Mouse (Mus musculus) kidney, embryonic 14.5 days (tissue): ENCODE data around the gene Sh3bgrl3. TPM values are rescaled to one million over a fixed set of nuclear protein-coding genes. Genes with fewer than 3 reads are reported as not detected.

Source experiments
- ATAC-seq: fragments of 200-750 bp; cut with Nextera tagmentation; 2 replicates; pipeline ENCODE4 v1.8.0; 2017; ENCODE audit warnings: moderate number of reproducible peaks, mild to moderate bottlenecking, moderate TSS enrichment, moderate library complexity; ENCODE audit not compliant: low FRiP score, low TSS enrichment
- H3K27ac ChIP-seq: fragments of 300-500 bp; sonication (generic); 2 replicates; pipeline ENCODE4 v1.5.1; 2014; ENCODE audit warnings: low read depth, mild to moderate bottlenecking, low read length, moderate library complexity, mixed read lengths
- H3K27me3 ChIP-seq: fragments of 300-500 bp; sonication (generic); 2 replicates; pipeline ENCODE4 v1.6.1; 2014; ENCODE audit warnings: mild to moderate bottlenecking, low read length; ENCODE audit not compliant: control insufficient read depth, insufficient read depth
- H3K36me3 ChIP-seq: fragments of 300-500 bp; sonication (generic); 2 replicates; pipeline ENCODE4 v1.6.1; 2014; ENCODE audit warnings: low read length, mixed read lengths; ENCODE audit not compliant: control insufficient read depth, insufficient read depth
- H3K4me1 ChIP-seq: fragments of 300-500 bp; sonication (generic); 2 replicates; pipeline ENCODE4 v1.6.1; 2014; ENCODE audit warnings: low read length, mixed read lengths; ENCODE audit not compliant: control insufficient read depth, insufficient read depth
- H3K4me2 ChIP-seq: fragments of 300-500 bp; sonication (generic); replicated peaks from 2 replicates; pipeline ENCODE4 v1.6.1; 2014; ENCODE audit warnings: low read depth, mild to moderate bottlenecking, low read length
- H3K4me3 ChIP-seq: fragments of 300-500 bp; sonication (generic); 2 replicates; pipeline ENCODE4 v1.5.1; 2014; ENCODE audit warnings: mild to moderate bottlenecking, low read length
- H3K9ac ChIP-seq: fragments of 300-500 bp; sonication (generic); 2 replicates; pipeline ENCODE4 v1.6.1; 2014; ENCODE audit warnings: low read depth, mild to moderate bottlenecking, low read length, moderate library complexity
- H3K9me3 ChIP-seq: fragments of 300-500 bp; sonication (generic); 2 replicates; pipeline ENCODE4 v1.6.1; 2016; ENCODE audit warnings: low read length; ENCODE audit not compliant: control insufficient read depth
- WGBS: fragments of 180-500 bp; shearing (Covaris S2); extraction: QIAGEN DNeasy Blood & Tissue Kit; methylation state at CpG from one replicate; pipeline ENCODE4 v1.1.7; 2014; 5-methylcytosine and 5-hydroxymethylcytosine counted together
- polyA plus RNA-seq: library from polyadenylated mRNA; unstranded; fragments of >200 nt; fragmentation: Nextera tagmentation; extraction: Ambion mirVana; gene quantifications from 2 replicates; pipeline ENCODE4 v1.2.1, GENCODE M21; 2014

The Sh3bgrl3 gene
- polyA plus RNA-seq, 1 experiment from 2014 or later: 424 TPM

- no peaks in the 10 kb centered on the region for H3K27me3 ChIP-seq
Measured at GRCm38 (mm10) chr4:134126300-134127120, 2.1 kb downstream of the Sh3bgrl3 start.

GRCm38 (mm10) chr4:134125383-134126060, 3.1 kb downstream of the Sh3bgrl3 start:
- no peak overlapping the region for H3K4me3 ChIP-seq
- H3K9me3 ChIP-seq: no peaks in the 10 kb centered on the region
- H3K27ac ChIP-seq: no peak overlapping the region
- no peak for ATAC-seq
- peaks cover 5% of the 10 kb centered on the region; the same call in 1 of the 2 replicates for H3K36me3 ChIP-seq
- H3K4me1 ChIP-seq: peaks cover 20% of the 10 kb centered on the region
- no peaks in the 10 kb centered on the region for H3K27me3 ChIP-seq
- WGBS: 86% methylated on average over 15 of the region's 15 CpGs
- H3K9ac ChIP-seq: no peak overlapping the region
- H3K4me2 ChIP-seq: no peak overlapping the region

More at GRCm38 (mm10) chr4:134126300-134127120, 2.1 kb downstream of the Sh3bgrl3 start:
- no peak for ATAC-seq
- no peak overlapping the region for H3K4me2 ChIP-seq
- 88% methylated on average over 21 of the region's 21 CpGs for WGBS
- peaks cover 20% of the 10 kb centered on the region for H3K4me1 ChIP-seq
- no peak overlapping the region for H3K27ac ChIP-seq
- H3K4me3 ChIP-seq: no peak overlapping the region
- H3K9me3 ChIP-seq: no peaks in the 10 kb centered on the region
- H3K36me3 ChIP-seq: peaks cover 10% of the 10 kb centered on the region; the same call in 1 of the 2 replicates
- no peak overlapping the region for H3K9ac ChIP-seq

- Histone ChIP-seq H3K27me3 (no peaks in the 10 kb centered on the region), H3K9ac (no peak overlapping the region), H3K4me1 (peaks cover 14% of the 10 kb centered on the region), H3K4me2 (no peak overlapping the region), H3K9me3 (no peaks in the 10 kb centered on the region), H3K4me3 (no peak overlapping the region), H3K36me3 (0 out of 2 replicates have a peak, but pooled peaks cover 5% of the 10 kb centered on the region), H3K27ac (no peak overlapping the region)
- ATAC-seq: no peak
- WGBS: 35% methylated on average over 17 of the region's 17 CpGs
Measured at GRCm38 (mm10) chr4:134123680-134124551, 4.7 kb downstream of the Sh3bgrl3 start.

GRCm38 (mm10) chr4:134123147-134123546, 5.4 kb downstream of the Sh3bgrl3 start:
- Histone ChIP-seq H3K4me3 (no peak overlapping the region), H3K27ac (no peak overlapping the region), H3K9ac (no peak overlapping the region), H3K9me3 (no peaks in the 10 kb centered on the region), H3K36me3 (0 out of 2 replicates have a peak, but pooled peaks cover 5% of the 10 kb centered on the region), H3K4me1 (peaks cover 20% of the 10 kb centered on the region; the same call in 1 of the 2 replicates), H3K4me2 (no peak overlapping the region), H3K27me3 (no peaks in the 10 kb centered on the region)
- 97% methylated on average over 6 of the region's 6 CpGs for WGBS
- no peak for ATAC-seq

GRCm38 (mm10) chr4:134122281-134122680, 6.3 kb downstream of the Sh3bgrl3 start:
- Histone ChIP-seq H3K4me2 (no peak overlapping the region), H3K4me1 (peaks cover 16% of the 10 kb centered on the region; the same call in 1 of the 2 replicates), H3K9ac (no peak overlapping the region), H3K9me3 (no peaks in the 10 kb centered on the region), H3K36me3 (0 out of 2 replicates have a peak, but pooled peaks cover 5% of the 10 kb centered on the region), H3K27me3 (no peaks in the 10 kb centered on the region), H3K27ac (no peak overlapping the region), H3K4me3 (no peak overlapping the region)
- no peak for ATAC-seq
- WGBS: 34% methylated on average over 3 of the region's 3 CpGs

GRCm38 (mm10) chr4:134121571-134121970, 7.0 kb downstream of the Sh3bgrl3 start:
- Histone ChIP-seq H3K9me3 (no peaks in the 10 kb centered on the region), H3K27ac (no peak overlapping the region), H3K36me3 (0 out of 2 replicates have a peak, but pooled peaks cover 5% of the 10 kb centered on the region), H3K4me1 (0 out of 2 replicates have a peak, but pooled peaks cover 11% of the 10 kb centered on the region), H3K27me3 (no peaks in the 10 kb centered on the region), H3K4me2 (no peak overlapping the region), H3K4me3 (no peak overlapping the region), H3K9ac (no peak overlapping the region)
- 45% methylated on average over 4 of the region's 4 CpGs for WGBS
- no peak for ATAC-seq

- Histone ChIP-seq H3K9ac (no peak overlapping the region), H3K4me1 (0 out of 2 replicates have a peak, but pooled peaks cover 10% of the 10 kb centered on the region), H3K27me3 (no peaks in the 10 kb centered on the region), H3K4me3 (no peak overlapping the region), H3K36me3 (no peaks in the 10 kb centered on the region), H3K27ac (no peak overlapping the region), H3K9me3 (no peaks in the 10 kb centered on the region), H3K4me2 (no peak overlapping the region)
- no peak for ATAC-seq
- 84% methylated on average over 4 of the region's 4 CpGs for WGBS
Measured at GRCm38 (mm10) chr4:134120916-134121315, 7.7 kb downstream of the Sh3bgrl3 start.

- H3K9me3 ChIP-seq: no peaks in the 10 kb centered on the region
- 67% methylated on average over 6 of the region's 6 CpGs for WGBS
- H3K4me2 ChIP-seq: no peak overlapping the region
- no peak for ATAC-seq
- H3K9ac ChIP-seq: no peak overlapping the region
- H3K4me3 ChIP-seq: no peak overlapping the region
- H3K27ac ChIP-seq: no peak overlapping the region
- H3K27me3 ChIP-seq: no peaks in the 10 kb centered on the region
- H3K36me3 ChIP-seq: no peaks in the 10 kb centered on the region
- H3K4me1 ChIP-seq: 0 out of 2 replicates have a peak, but pooled peaks cover 10% of the 10 kb centered on the region
Measured at GRCm38 (mm10) chr4:134120192-134120805, 8.3 kb downstream of the Sh3bgrl3 start.
